Mouse (Mus musculus): ENCODE results near the gene Tmem199. TPM values are rescaled to one million over a fixed set of nuclear protein-coding genes. Genes with fewer than 3 reads are reported as not detected.

The Tmem199 gene
- polyA plus RNA-seq, 1 experiment = 8.7 TPM

DNA sequence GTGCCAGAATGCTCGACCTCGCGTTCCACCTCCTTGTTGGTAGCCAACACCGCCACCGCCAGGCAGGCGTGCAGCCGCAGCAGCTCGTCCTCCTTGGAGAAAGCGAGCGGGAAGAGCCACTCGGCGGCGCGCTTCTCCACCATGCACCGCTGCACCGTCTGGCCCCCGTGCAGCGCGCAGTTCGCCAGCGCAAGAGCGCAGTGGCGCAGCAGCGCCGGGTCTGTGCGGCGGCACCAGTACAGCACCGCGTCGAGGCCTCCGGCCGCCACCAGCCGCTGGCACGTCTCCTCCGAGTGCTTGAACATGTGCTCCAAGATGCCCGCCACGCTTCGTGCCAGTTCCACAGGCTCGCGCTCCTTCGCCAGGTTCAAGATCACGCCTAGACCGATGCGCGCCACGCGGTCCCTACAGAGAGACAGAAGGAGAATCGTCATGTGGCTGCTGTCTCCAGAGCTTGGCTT, 21.2 kb downstream of the Tmem199 start:
- WGBS = 10% methylated on average over 48 of the region's 48 CpGs
- no peak for TF ChIP-seq CTCF (IDR thresholded peaks at IDR 0.05; ENCODE audit: extremely low read depth, insufficient read depth, insufficient read length, insufficient replicate concordance)
- no peak for TF ChIP-seq POLR2A (IDR thresholded peaks at IDR 0.05; ENCODE audit: low read depth, low read length)
- DNase-seq (ENCODE audit: low read depth in 1 of 2, low spot score in 2 of 2) = no peak
- no peak overlapping the region for H3K27ac ChIP-seq (ENCODE audit: insufficient read depth, low read length)
- H3K36me3 ChIP-seq (ENCODE audit: control insufficient read depth, insufficient read depth, low read length) = no peaks in the 10 kb centered on the region
- H3K4me1 ChIP-seq (ENCODE audit: control insufficient read depth, insufficient read depth, insufficient read length) = peaks cover 4% of the 10 kb centered on the region
- peaks cover 6% of the 10 kb centered on the region; the same call in 1 of the 2 replicates for H3K27me3 ChIP-seq (ENCODE audit: control insufficient read depth, insufficient read depth, low read length)
- H3K4me3 ChIP-seq (ENCODE audit: extremely low read depth, insufficient read depth, insufficient read length) = no peak overlapping the region

DNA sequence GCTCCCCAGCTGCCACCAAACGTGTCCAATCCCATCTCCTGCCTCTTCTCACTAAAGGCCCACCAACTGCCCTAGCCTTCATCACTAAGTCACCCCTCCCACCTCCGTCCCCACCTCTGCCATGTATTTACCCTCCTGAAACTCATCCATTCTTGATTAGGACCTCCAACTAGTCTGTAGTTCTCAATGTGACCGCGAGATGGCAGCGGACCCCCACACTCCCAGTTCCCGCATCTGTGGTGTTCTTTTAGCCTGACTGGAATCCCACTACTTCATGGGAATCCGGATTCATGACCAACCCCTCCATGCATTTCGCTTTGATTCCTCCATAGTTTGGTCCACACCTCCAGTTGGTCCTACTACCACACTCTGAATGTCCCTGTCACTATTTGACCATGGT, 23.8 kb downstream of the Tmem199 start:
- Histone ChIP-seq H3K4me3 (ENCODE audit: extremely low read depth, insufficient read depth, insufficient read length) (no peak overlapping the region), H3K27ac (ENCODE audit: insufficient read depth, low read length) (no peak overlapping the region), H3K27me3 (ENCODE audit: control insufficient read depth, insufficient read depth, low read length) (peaks cover 6% of the 10 kb centered on the region; the same call in 1 of the 2 replicates), H3K4me1 (ENCODE audit: control insufficient read depth, insufficient read depth, insufficient read length) (peaks cover 4% of the 10 kb centered on the region), H3K36me3 (ENCODE audit: control insufficient read depth, insufficient read depth, low read length) (no peaks in the 10 kb centered on the region)
- DNase-seq (ENCODE audit: low read depth in 1 of 2, low spot score in 2 of 2) = peak in 1 of 2 experiments; percentile 53
- WGBS = 4% methylated on average over 8 of the region's 8 CpGs
- TF ChIP-seq CTCF (IDR thresholded peaks at IDR 0.05; ENCODE audit: extremely low read depth, insufficient read depth, insufficient read length, insufficient replicate concordance) (peak; percentile 62; the same call in 1 of the 2 replicates), POLR2A (IDR thresholded peaks at IDR 0.05; ENCODE audit: low read depth, low read length) (no peak)

DNA sequence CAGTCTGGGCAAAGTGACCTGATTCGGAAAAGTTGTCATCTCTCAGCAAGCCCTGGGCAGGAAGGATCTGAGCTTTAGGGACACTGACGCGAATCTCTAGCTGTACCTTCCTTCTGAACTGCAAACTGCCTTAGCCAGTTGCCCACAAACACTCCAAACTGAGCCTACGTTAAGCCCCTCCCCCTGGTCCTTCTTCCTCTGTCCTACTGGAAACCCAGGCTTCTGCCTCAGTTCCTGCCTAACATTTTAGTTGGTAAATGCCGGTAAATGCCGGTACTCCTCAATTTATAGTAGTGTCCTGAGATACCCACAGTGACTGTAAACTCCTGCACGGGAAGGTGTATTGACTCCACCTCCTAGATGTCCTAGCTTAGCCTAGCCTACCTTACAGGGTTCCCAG, 28.3 kb downstream of the Tmem199 start:
- Histone ChIP-seq H3K4me3 (ENCODE audit: extremely low read depth, insufficient read depth, insufficient read length) (no peak overlapping the region), H3K27ac (ENCODE audit: insufficient read depth, low read length) (no peak overlapping the region), H3K36me3 (ENCODE audit: control insufficient read depth, insufficient read depth, low read length) (no peaks in the 10 kb centered on the region), H3K27me3 (ENCODE audit: control insufficient read depth, insufficient read depth, low read length) (no peaks in the 10 kb centered on the region), H3K4me1 (ENCODE audit: control insufficient read depth, insufficient read depth, insufficient read length) (no peaks in the 10 kb centered on the region)
- no peak for DNase-seq (ENCODE audit: low read depth in 1 of 2, low spot score in 2 of 2)
- 54% methylated on average over 7 of the region's 7 CpGs for WGBS
- TF ChIP-seq POLR2A (IDR thresholded peaks at IDR 0.05; ENCODE audit: low read depth, low read length) (no peak), CTCF (IDR thresholded peaks at IDR 0.05; ENCODE audit: extremely low read depth, insufficient read depth, insufficient read length, insufficient replicate concordance) (no peak)

DNA sequence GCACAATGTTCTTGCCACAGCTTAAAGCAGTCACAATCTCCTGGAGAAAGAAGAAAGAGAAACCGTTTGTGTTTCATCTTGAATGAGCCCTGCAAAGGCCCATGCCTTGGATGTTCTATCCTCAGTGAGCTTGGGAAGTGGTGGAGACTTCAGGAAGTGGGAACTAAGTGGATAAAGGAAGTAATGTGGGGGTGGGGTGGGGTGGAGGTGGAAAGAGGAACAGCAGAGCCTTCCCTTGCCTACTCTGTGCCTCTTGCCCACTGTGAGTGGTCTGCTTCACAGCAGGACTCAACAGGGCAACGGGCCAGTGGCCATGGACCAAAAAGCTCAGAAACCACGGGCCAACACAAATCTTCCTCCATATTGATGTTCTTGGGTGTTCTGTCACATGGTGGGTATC, 36.7 kb downstream of the Tmem199 start:
- TF ChIP-seq POLR2A (IDR thresholded peaks at IDR 0.05; ENCODE audit: low read depth, low read length) (no peak), CTCF (IDR thresholded peaks at IDR 0.05; ENCODE audit: extremely low read depth, insufficient read depth, insufficient read length, insufficient replicate concordance) (no peak)
- H3K36me3 ChIP-seq (ENCODE audit: control insufficient read depth, insufficient read depth, low read length) = no peaks in the 10 kb centered on the region
- H3K4me1 ChIP-seq (ENCODE audit: control insufficient read depth, insufficient read depth, insufficient read length) = no peaks in the 10 kb centered on the region
- no peak for DNase-seq (ENCODE audit: low read depth in 1 of 2, low spot score in 2 of 2)
- no peak overlapping the region for H3K27ac ChIP-seq (ENCODE audit: insufficient read depth, low read length)
- 23% methylated on average over 3 of the region's 3 CpGs for WGBS
- H3K4me3 ChIP-seq (ENCODE audit: extremely low read depth, insufficient read depth, insufficient read length) = no peak overlapping the region
- H3K27me3 ChIP-seq (ENCODE audit: control insufficient read depth, insufficient read depth, low read length) = no peaks in the 10 kb centered on the region

DNA sequence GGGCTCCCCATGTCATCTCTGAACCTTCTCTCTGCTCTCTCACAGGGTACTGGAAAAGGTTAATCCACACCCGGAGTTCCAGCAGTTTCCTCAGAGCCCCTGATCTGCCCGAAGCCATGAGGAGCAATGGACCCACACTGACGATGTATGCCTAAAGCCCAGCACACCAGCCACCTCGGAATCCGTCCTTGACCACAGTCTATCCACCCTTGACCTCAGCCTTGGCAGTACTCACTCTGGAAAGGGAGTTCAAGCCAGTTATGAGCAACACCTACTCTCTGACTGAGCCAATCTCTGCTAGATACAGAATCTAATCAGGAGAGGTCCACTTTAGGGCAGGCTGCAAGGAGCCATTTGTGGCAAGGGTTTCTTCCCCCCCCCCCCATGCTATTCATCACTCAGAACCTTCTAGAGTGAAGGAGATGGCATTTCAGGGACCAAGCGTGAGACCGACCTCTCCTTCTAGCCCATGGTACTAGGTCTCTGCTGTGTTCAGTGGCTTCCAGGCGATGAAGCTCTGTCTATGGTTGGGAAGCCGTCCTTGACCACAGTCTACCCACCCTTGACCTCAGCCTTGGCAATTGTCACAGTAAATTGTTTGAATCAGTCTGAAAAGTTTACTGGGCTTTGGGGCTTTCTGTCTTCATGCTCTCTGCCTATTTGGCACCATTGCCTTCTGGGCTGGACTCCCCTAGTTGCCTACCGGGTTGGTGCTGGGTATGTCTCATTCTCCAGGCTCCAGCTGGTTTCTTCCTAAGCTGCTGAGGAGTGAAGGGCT, 40.5 kb downstream of the Tmem199 start:
- DNase-seq (ENCODE audit: low read depth in 1 of 2, low spot score in 2 of 2) = no peak
- TF ChIP-seq POLR2A (IDR thresholded peaks at IDR 0.05; ENCODE audit: low read depth, low read length) (no peak), CTCF (IDR thresholded peaks at IDR 0.05; ENCODE audit: extremely low read depth, insufficient read depth, insufficient read length, insufficient replicate concordance) (no peak)
- 91% methylated on average over 10 of the region's 10 CpGs for WGBS

DNA sequence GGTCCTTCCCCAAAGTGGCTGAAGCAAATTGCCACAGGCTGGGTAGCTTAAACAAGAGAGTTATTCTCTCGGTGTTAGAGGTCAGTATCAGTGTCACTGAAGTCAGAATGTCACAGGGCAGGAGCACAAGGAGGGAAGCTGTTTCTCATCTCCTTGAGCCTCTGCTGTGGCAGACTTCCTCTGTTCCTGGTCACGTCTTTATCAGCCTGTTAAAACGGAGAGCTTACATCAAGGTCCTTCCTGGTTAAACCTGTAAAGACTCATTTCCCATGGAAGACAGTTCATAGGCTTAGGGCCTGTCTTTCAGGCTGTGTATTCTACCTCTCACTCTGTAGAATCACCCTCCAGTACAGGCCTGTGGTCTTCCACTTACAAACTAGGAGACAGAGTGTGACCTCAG, 44.0 kb downstream of the Tmem199 start:
- Histone ChIP-seq H3K27me3 (ENCODE audit: control insufficient read depth, insufficient read depth, low read length) (no peaks in the 10 kb centered on the region), H3K4me3 (ENCODE audit: extremely low read depth, insufficient read depth, insufficient read length) (no peak overlapping the region)
- WGBS = 58% methylated on average over 3 of the region's 3 CpGs

More for the DNA sequence above, 40.5 kb downstream of the Tmem199 start:
- H3K36me3 ChIP-seq (ENCODE audit: control insufficient read depth, insufficient read depth, low read length) = no peaks in the 10 kb centered on the region
- no peaks in the 10 kb centered on the region for H3K27me3 ChIP-seq (ENCODE audit: control insufficient read depth, insufficient read depth, low read length)
- H3K4me3 ChIP-seq (ENCODE audit: extremely low read depth, insufficient read depth, insufficient read length) = no peak overlapping the region
- H3K4me1 ChIP-seq (ENCODE audit: control insufficient read depth, insufficient read depth, insufficient read length) = no peaks in the 10 kb centered on the region
- H3K27ac ChIP-seq (ENCODE audit: insufficient read depth, low read length) = no peak overlapping the region

DNA sequence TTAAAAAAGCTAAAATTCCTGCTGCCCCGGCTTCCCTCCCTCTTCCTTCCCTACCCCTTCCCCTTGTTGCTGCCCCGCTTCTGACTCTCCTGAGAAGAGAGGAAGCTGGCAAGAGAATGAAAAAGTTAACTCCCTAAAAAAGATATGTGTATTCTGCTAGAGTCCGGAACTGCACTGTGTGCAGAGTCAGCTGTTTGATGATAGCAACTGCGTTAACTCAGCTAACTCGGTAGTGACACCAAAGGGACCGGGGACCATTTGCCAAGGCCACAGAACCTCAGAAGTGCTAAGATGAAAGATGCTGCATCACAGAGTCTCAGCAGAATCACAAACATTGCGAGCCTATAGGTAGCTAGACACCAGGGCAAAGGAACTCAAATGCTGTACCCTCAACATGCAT, 44.5 kb downstream of the Tmem199 start:
- H3K4me3 ChIP-seq (ENCODE audit: extremely low read depth, insufficient read depth, insufficient read length) = no peak overlapping the region
- DNase-seq (ENCODE audit: low read depth in 1 of 2, low spot score in 2 of 2) = no peak
- peaks cover 3% of the 10 kb centered on the region; the same call in 1 of the 2 replicates for H3K4me1 ChIP-seq (ENCODE audit: control insufficient read depth, insufficient read depth, insufficient read length)
- no peaks in the 10 kb centered on the region for H3K36me3 ChIP-seq (ENCODE audit: control insufficient read depth, insufficient read depth, low read length)
- no peaks in the 10 kb centered on the region for H3K27me3 ChIP-seq (ENCODE audit: control insufficient read depth, insufficient read depth, low read length)
- WGBS = 81% methylated on average over 7 of the region's 7 CpGs
- no peak overlapping the region for H3K27ac ChIP-seq (ENCODE audit: insufficient read depth, low read length)
- TF ChIP-seq POLR2A (IDR thresholded peaks at IDR 0.05; ENCODE audit: low read depth, low read length) (no peak), CTCF (IDR thresholded peaks at IDR 0.05; ENCODE audit: extremely low read depth, insufficient read depth, insufficient read length, insufficient replicate concordance) (no peak)

More for the DNA sequence above, 44.0 kb downstream of the Tmem199 start:
- no peak for DNase-seq (ENCODE audit: low read depth in 1 of 2, low spot score in 2 of 2)
- TF ChIP-seq POLR2A (IDR thresholded peaks at IDR 0.05; ENCODE audit: low read depth, low read length) (no peak), CTCF (IDR thresholded peaks at IDR 0.05; ENCODE audit: extremely low read depth, insufficient read depth, insufficient read length, insufficient replicate concordance) (no peak)
- Histone ChIP-seq H3K27ac (ENCODE audit: insufficient read depth, low read length) (no peak overlapping the region), H3K4me1 (ENCODE audit: control insufficient read depth, insufficient read depth, insufficient read length) (peaks cover 3% of the 10 kb centered on the region; the same call in 1 of the 2 replicates), H3K36me3 (ENCODE audit: control insufficient read depth, insufficient read depth, low read length) (no peaks in the 10 kb centered on the region)
